Mouse (Mus musculus) heart, postnatal 0 days (tissue): ENCODE data around the gene Creg2.

Experiments
- CTCF ChIP-seq: IDR thresholded peaks from 2 replicates; pipeline ENCODE4 v1.5.1; 2016; ENCODE audit warnings: antibody characterized with exemption, control low read depth, low read depth
- EP300 ChIP-seq: IDR thresholded peaks from 2 replicates; pipeline ENCODE4 v1.6.1; 2016; ENCODE audit warnings: antibody characterized with exemption, low read depth

DNA sequence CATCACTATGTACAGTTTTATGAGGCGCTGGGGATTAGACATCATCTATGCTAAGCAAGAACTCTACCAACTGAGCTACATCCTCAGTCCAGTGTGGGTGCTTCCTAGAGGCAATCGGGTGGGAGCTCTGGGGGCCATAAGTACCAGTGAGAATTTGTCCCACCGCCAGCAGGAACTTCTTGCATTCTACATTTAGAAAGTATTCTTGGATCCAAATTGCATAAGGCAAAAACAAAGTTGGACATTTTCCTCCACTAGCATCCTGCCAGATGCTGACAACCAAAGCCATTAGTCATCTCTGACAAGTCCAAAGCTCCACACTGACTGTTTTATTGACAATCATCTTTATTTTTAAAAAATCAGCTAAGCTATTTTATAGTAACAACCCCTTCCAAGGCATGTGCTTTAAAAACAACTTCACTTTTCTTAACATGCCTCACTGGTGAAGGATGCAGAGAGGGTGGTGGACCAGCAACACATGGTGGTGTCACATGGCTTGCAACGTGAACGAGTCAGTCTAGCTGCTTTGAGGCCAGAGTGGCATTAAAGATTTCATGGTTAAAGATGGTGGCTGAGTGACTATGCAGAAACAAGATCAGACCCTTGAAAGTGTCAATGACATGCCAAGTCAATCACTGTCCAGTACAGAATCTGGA, 25.1 kb upstream of the Creg2 start:
- no peak for TF ChIP-seq EP300
- TF ChIP-seq CTCF = no peak
